Mouse (Mus musculus) lung, adult 10 weeks (tissue): ENCODE results near the gene Cyp3a59. TPM values are rescaled to one million over a fixed set of nuclear protein-coding genes. Genes with fewer than 3 reads are reported as not detected.

Source experiments
- polyA plus RNA-seq: library from polyadenylated mRNA; stranded (reverse); fragments of 350-450 nt; fragmentation: Illumina TruSeq; extraction: RNeasy Lipid Tissue Mini Kit (QIAGEN cat#74804); gene quantifications from one replicate; pipeline ENCODE4 v1.2.3, GENCODE M21; 2014; ENCODE audit warnings: low read depth, low replicate concordance; ENCODE audit not compliant: insufficient read depth

Cyp3a59 gene
- polyA plus RNA-seq, result not detected

GRCm38 (mm10) chr5:146078945-146079344 lies at the start of gene Cyp3a59:
Gene Cyp3a59, plus strand, starts transcription at chr5:146079257.

DNA sequence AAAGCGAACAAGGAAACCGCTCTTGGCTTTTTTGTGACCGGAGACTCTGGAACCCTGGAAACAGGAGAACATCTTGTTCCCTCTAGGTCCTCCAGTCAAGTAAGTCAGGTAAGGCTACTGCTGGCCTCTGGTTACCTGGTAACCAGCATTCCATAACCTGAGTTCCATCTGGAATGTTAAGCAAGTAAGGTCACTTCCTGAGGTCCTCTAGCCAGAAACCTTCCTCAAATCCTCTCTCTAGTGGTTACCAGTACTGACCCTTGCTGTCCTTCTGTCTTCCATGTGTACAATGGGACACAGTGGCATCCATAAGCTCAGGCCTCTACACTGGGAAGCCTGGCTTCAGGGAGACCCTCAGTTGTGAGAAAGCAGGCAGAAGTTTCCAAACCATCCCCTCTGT lies 81.4 kb downstream of the Cyp3a59 start, which contains the start of gene Gm5565:
Gene Gm5565, minus strand, starts transcription at position 101 of the 400 bp plus-strand sequence.

Other genes starting within 250 kb of the Cyp3a59 start
- not detected for gene Cyp3a11, start 199.3 kb upstream of the Cyp3a59 start, polyA plus RNA-seq
- gene Cyp3a25, start 69.6 kb upstream of the Cyp3a59 start, polyA plus RNA-seq, result not detected
- gene Gm5565, start 81.3 kb downstream of the Cyp3a59 start, polyA plus RNA-seq, result not detected
- gene Gm6309, start 91.5 kb downstream of the Cyp3a59 start, polyA plus RNA-seq, result not detected
- gene 1700001J03Rik, start 106.0 kb downstream of the Cyp3a59 start, polyA plus RNA-seq, result not detected
- gene Rnf6, start 142.3 kb downstream of the Cyp3a59 start, polyA plus RNA-seq, result 17.4 TPM
- 11.7 TPM for gene Cdk8, start 152.0 kb downstream of the Cyp3a59 start, polyA plus RNA-seq